Mouse (Mus musculus): Measurements from ENCODE around the gene Gm11077.
A peak's percentile ranks its signal among the peaks of the same experiment; 100 is the strongest.

Gm11077 gene

GRCm38 (mm10) chr6:140729272-140729671 lies at the start of gene Gm11077:
Gm11077 (plus strand) TSS chr6:140729284.
- no peak for DNase-seq (ENCODE audit: low read depth, low spot score)

GRCm38 (mm10) chr6:140680713-140681112 lies 48.4 kb upstream of the Gm11077 start:
- DNase-seq (ENCODE audit: low read depth, low spot score) = no peak

DNA sequence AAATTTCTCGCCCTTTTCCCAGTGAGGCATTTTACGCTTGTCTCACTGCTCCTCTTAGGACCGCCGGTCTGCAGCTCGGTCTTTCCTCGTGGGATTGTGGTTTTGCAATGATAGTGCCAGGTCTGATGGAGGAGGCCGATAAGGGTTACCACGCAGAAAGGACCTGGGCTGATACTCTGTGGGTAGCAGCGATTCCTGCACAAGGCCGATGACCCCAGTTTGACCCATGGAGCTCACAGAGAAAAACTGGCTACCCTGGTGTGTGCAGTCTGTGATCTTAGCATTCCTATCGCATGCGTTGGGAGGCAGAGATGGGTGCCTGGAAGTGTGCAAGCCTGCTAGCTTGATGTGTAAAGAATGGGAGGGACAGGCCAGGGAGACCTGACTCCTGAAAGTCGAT lies 46.3 kb upstream of the Gm11077 start:
- no peak for DNase-seq (ENCODE audit: low read depth, low spot score)

- DNase-seq (ENCODE audit: low read depth, low spot score) = no peak
Observed at GRCm38 (mm10) chr6:140684403-140684802, 44.7 kb upstream of the Gm11077 start.

DNA sequence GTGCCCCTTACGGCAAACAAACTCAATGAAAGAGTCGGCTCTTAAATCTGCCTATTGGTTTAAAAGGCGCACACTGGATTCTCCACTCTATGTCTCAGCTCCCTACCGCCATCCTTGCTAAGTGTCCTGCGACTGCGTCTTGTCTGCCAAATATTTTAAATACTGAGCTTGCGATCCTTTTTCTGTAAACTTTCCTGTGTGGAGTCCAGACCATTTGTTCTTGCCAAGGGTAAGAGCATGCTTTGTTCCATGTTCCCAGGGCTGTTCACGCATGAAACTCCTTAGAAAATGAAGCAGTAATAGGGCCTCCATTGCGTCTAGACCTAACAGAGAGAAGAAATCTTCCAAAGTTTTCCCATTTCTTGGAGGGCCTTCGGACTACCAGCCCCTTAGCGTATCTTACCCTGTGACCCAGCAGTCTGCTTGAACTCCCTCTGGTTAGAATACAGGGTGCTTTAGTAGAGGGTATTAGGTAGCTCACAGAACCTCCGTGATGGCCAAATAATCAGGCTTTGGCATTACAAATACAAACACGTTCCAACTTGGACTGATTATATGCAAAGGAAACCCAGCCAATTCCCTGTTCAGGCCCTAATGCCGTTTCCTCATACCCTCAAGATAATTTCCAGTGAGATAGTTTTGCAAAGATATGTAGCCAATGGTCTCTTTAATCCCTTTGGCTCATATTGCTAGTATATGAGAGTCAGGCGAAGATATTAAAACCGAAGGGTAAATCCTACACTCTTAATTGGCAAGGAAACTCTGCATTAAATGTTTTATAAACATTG lies 39.3 kb upstream of the Gm11077 start:
- no peak for DNase-seq (ENCODE audit: low read depth, low spot score)

DNA sequence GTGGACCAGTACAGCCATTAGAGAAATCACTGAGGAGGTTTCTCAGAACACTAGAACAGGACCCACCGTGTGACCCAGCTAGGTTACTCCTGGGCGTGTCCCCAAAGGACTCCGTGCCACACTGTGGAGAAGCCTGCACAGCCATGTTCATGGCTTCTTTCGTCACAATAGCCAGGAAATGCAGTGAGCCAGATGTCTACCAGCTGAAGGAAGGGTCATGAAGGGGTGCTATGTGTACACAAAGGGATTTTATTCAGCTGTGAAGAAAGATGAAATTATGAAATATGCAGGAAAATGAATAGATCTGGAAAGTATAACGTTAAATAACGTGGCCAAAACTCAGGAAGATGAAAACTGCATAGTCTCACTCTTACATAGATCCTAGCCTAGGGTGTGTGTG lies 36.9 kb upstream of the Gm11077 start:
- no peak for DNase-seq (ENCODE audit: low read depth, low spot score)

DNA sequence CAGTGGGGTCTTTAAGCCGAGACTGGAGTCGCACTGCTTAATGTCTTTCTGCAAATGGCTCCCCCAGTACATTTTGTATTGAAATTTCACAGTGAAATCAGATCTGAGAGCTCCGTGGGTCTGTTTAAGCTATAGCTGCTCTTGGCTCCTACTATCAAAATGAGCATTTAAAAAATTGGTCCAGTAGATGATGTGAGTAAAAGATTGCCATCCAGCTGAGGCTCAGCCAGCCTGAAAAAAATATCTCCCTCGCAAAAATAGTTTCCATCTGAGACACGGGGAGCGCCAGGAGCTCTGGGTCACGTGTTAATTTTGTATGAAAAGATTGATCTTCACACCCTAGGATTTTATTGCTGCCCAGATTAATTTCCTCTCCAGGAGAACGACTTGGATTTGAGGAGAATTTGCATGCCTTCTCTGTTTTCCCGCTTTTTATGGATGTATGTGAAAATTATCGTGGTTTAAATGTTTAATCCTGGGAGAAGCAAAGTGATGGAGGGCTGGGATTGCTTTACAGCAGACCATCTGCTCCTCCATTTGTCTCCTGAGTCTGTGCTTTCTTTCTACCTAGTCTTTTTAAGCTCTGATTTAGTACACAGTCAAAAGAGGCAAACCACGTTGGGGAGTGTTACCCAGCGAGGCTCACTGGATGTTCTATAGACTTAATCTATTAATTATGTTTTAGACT lies 32.7 kb upstream of the Gm11077 start:
- no peak for DNase-seq (ENCODE audit: low read depth, low spot score)

- no peak for DNase-seq (ENCODE audit: low read depth, low spot score)
Observed at GRCm38 (mm10) chr6:140697994-140698393, 31.1 kb upstream of the Gm11077 start.

- no peak for DNase-seq (ENCODE audit: low read depth, low spot score)
Observed at GRCm38 (mm10) chr6:140698596-140698995, 30.5 kb upstream of the Gm11077 start.

DNA sequence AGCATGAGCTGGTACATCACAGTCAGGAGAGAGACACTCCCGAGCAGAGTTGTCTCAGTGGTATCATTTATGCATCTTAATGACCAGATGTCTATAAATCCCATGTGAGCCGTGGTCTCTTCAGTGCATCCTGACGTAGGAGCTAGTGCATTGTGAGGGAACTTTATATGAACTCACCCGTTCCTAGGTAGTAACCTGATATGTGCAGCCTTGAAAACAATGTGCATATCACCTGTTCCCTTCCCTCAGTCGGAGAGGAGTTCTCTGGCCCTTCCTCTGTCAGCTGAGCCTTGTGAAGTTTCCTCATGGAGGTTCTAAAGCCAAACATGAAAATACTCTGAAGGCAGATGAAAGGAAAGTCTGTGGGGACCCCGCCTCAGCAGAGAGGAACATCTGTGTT lies 27.8 kb upstream of the Gm11077 start:
- no peak for DNase-seq (ENCODE audit: low read depth, low spot score)

- peak; percentile 40 for DNase-seq (ENCODE audit: low read depth, low spot score)
Observed at GRCm38 (mm10) chr6:140705132-140705531, 24.0 kb upstream of the Gm11077 start.

DNA sequence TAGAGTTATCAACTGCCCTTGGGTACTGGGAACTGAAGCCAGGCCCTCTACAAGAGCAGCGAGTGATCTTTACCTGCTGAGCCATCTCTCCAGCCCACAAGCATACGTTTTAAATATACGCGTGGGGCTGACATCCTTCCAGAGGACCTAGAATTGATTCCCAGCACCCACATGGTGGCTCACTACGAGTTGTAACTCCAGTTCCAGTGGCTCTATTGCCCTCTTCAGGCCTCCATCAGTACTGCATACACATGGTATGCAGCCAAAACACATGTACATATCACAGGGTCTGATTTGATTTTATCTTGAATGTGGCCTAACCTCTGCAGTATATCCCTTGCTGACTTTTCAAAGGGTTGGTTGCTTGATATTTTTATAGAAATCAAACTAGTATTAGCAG lies 23.0 kb upstream of the Gm11077 start:
- no peak for DNase-seq (ENCODE audit: low read depth, low spot score)

GRCm38 (mm10) chr6:140708059-140708458 lies 21.0 kb upstream of the Gm11077 start:
- no peak for DNase-seq (ENCODE audit: low read depth, low spot score)

DNA sequence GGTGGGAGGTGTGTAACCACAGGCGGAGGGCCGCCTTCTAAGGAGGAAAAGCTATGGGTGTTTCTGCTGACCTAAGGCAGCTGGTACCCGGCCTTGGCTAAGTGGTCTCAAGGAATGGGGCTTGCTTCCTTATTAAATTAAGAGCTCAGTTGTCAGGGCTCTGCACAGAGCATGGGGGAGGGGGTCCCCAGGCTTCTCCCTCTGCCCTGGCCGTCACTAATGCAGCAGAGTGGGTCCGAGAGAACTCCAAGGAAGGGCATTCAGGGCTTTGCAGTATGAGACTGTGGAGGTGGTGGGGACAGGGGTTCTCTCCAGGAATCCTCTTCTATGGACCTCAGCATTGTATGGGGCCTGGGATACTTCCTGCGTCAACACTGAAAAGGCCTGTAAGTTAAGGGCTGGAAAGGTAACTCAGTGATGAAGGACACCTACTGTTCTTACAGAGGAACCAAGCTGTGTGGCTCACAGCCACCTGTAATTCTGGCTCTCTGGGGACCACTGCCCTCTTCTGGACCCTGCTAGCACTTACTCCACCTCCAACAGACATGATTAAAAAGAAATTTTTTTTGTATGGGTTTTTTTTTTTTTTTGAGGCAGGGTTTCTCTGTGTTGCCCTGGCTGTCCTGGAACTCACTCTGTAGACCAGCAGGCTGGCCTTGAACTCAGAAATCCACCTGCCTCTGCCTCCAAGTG lies 19.5 kb upstream of the Gm11077 start:
- no peak for DNase-seq (ENCODE audit: low read depth, low spot score)

GRCm38 (mm10) chr6:140712754-140713153 lies 16.3 kb upstream of the Gm11077 start:
- DNase-seq (ENCODE audit: low read depth, low spot score) = peak; percentile 62

DNA sequence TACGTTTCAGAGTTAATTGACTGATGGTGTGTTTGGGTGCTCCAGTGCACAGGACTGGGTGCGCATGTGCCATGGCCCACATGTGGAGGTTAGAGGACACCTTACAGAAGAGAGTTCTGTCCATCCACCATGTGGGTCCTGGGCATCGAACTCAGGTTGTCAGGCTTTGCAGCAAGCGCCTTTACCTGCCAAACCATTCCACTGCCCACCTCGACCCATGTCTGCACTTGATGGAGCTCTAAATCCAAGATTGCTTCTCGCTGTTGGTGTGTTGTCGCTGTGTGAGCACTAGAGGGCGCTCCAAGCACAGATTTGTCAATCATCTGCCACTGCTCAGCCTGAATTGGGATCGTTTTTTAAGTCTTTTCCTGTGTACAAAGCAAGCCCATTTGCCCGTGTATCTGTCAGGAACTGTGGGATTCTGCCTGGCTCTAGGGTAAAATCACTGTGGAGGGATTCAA lies 14.1 kb upstream of the Gm11077 start:
- DNase-seq (ENCODE audit: low read depth, low spot score) = peak; percentile 80

DNA sequence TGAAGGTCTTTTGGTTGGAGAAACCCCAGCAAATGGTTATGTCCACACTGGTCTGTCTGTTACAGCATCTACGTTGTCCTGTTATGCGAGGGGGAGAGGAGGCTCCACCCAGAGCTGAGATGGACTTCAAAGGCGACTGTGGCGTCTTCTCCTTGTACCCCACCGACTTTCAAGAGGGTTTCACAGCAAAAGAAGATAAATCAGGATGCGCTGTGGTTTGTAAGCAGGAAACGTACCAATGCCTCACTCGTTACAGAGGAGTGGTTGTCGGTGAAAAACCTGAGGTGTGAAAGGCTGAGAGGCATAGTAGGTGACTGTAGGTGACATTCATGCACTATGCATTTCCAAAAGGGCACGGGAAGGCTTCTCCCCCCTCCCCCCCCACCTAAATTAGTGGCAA lies 7.0 kb upstream of the Gm11077 start:
- no peak for DNase-seq (ENCODE audit: low read depth, low spot score)

GRCm38 (mm10) chr6:140730669-140731401 lies 1.8 kb downstream of the Gm11077 start:
- no peak for DNase-seq (ENCODE audit: low read depth, low spot score)

DNA sequence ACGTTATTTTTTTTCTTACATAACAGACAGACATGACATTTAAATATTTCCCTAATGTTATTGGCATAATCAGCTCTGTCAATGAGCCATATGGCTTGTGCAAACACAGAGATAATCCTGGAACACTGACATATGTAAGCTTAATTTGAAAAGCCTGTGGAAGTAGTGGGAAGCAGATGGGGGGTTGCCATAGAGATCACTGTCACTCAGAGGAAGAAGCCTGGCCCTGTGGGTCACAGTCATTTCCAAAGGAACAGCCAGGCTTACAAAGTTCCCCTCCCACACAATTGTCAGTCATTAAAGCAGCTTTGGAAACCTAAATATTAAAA lies 2.3 kb downstream of the Gm11077 start:
- DNase-seq (ENCODE audit: low read depth, low spot score) = no peak

GRCm38 (mm10) chr6:140732971-140733640 lies 4.0 kb downstream of the Gm11077 start:
- no peak for DNase-seq (ENCODE audit: low read depth, low spot score)

GRCm38 (mm10) chr6:140733641-140733986 lies 4.5 kb downstream of the Gm11077 start:
- no peak for DNase-seq (ENCODE audit: low read depth, low spot score)

Data from forelimb bud, embryonic 11.5 days (tissue).